Mouse (Mus musculus) ZHBTc4 (cell line): ENCODE measurements at regions not wholly inside any gene's neighbourhood (a gene's known extent, or its start where the extent isn't known, plus 50 kb on each side); places are given as distances from the start of the nearest gene placed in this dataset.
A peak's percentile ranks its signal among the peaks of the same experiment; 100 is the strongest.

ENCODE experiments used
- DNase-seq: peaks from one replicate; pipeline ENCODE4 v3.0.0-alpha.2; 2011; ENCODE audit warnings: low read depth, low spot score

DNA sequence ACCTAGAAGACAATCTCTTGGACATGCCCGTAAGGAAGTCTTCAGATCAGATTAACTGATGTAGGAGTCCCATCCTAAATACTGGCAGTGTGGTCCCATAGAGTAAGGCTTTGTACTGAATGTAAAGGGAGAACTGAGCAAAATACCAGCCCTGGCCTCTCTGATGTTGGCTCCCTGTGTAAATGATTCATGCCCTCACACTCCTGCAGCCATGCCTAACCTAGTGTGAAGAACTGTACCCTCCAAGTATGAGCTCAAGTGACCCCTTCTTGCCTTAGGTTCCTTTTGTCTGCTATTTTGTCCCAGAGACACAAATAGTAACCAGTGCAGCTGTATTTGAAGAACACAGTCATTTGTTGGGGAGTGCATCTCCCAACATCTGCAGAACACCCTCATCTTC, 342.4 kb upstream of the Cdh4 start:
- no peak for DNase-seq

DNA sequence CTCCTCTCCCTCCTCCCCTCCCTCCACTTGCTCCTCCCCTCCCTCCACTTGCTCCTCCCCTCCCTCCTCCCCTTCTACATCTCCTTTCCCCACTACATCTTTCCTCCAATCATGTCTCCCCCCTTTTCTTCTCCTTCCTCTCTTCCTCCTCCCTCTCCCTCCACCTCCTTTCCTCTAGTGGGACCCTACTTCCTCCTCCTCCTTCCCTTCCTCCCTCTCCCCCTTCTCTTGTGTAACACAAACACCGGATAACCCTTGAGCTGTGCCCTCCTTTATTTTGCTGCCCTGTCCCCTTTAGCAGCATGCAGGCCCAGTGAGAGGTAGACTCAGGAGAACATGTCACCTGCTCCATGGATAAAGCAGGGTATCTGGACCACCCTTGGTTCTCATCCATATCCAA, 339.1 kb upstream of the Cdh4 start:
- DNase-seq: no peak

DNA sequence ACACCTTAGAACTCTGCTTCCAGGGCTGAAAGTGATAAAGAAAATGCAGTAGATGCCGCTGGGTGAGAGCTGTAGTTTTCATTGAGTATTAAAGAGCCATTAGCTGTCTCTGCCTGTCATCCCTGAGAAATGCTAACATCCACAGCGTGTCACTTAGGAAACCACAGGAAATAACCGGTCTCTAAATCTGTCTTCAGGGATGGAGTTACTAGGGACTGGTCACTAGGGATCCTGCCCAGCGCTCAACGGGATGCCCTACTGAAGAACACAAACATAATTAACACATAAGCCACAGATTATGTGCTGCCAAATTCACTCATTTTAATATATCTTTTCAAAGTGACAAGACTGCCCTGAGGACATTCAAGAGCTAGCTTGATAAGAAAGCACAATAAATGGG, 329.3 kb upstream of the Cdh4 start:
- no peak for DNase-seq

- no peak for DNase-seq
Observed at GRCm38 (mm10) chr2:179128018-179128417, 314.2 kb upstream of the Cdh4 start.

DNA sequence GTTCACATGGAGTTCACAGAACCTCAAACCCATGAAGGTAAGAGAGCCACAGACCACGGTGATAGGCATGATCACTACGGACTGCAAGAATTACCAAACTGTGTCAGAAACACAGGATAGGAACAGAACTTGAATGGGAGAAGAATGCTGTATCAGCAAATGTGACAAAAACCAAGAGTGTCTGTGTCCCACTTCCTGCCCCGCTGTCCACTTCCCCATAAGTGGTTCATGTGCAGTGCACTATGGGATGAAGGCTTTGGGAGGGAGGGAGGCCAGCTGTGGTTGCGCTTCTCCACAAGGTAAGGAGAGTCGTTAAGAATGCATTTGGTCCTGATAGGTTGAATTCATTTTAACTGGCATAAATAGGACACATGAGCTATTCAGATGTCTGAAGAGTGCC, 313.8 kb upstream of the Cdh4 start:
- no peak for DNase-seq

- no peak for DNase-seq
Observed at GRCm38 (mm10) chr2:179131004-179131403, 311.2 kb upstream of the Cdh4 start.

DNA sequence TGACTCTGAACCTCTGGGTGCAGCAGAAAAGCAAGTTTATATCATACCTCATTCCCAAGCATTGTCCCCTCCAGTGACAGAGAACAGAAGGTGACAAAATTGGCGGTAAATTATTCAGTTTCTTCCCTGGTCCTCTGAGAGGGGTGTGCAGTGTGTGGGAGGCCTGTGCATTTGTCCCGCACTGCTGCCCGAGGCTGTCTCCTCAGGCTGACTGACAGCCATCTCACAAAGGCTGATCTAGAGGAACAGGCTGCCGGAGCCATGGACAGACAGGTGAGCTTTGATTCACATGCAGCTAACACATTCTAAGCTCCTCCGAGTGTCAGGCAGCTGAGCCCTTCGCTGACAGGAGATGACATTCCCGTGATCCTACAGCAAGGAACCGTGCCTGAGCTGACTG, 299.9 kb upstream of the Cdh4 start:
- DNase-seq: no peak

GRCm38 (mm10) chr2:179145726-179146125, 296.5 kb upstream of the Cdh4 start:
- no peak for DNase-seq

DNA sequence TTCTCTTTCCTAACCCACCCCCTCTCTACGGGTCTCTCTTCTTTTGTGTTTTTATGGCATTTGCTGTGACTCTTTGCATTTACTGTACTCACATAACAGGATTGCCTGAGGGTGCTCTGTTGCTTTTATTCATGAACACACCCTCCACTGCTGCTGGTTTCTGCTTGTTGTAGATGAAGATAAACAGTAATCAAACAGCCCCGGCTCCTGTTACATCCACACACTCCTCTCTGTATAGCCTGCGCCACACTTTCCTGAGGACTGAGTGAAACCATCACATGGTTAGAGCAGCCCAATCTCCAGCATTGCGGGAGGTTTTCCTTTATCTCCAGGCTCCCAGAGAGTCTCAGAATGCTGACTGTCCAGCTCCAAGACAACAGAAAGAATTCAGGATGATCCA, 296.0 kb upstream of the Cdh4 start:
- no peak for DNase-seq

- no peak for DNase-seq
Observed at GRCm38 (mm10) chr2:179148194-179148593, 294.0 kb upstream of the Cdh4 start.

DNA sequence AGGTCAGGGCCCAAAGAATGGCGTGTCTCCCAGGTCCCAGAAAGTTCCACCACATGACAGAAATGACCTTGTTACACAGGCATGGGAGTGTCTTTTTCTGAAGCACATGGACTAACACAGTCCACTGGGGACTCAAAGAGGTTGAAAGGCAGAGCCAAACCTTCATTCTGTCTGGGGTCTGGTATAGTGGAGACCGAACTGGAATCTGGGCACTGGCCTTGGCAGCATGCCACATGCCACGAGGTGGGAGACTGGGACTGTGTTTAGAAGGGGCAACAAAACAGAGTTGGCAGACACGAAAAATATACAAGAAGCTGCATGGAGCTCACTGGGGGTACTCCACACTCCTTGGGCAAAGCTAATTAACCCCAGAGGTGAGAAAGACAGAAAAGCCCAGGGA, 293.6 kb upstream of the Cdh4 start:
- no peak for DNase-seq

DNA sequence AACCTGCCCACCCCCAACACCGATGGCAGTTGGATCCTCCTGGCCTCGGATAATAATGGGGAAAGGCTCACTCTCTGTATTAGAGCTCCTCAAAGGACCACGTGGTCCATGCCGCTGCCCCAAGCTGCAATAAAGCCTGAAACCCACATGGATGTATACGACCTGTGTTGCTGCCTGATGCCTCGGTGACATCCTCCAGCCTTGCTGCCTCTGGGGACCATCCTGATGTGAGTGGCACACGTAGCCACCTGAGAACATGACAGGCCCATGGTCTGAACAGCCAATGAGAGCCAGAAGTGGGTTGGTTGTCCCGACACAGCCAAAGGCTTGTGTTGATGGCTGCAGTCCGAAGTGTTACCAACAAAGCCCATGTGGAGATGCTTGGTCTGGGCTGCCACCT, 283.4 kb upstream of the Cdh4 start:
- no peak for DNase-seq

GRCm38 (mm10) chr2:179163116-179163515, 279.1 kb upstream of the Cdh4 start:
- no peak for DNase-seq

GRCm38 (mm10) chr2:179170157-179170556, 272.1 kb upstream of the Cdh4 start:
- no peak for DNase-seq

- no peak for DNase-seq
Observed at GRCm38 (mm10) chr2:179170608-179171007, 271.6 kb upstream of the Cdh4 start.

GRCm38 (mm10) chr2:179176835-179177530, 265.2 kb upstream of the Cdh4 start:
- peak; percentile 46 for DNase-seq

GRCm38 (mm10) chr2:179181366-179181765, 260.9 kb upstream of the Cdh4 start:
- DNase-seq: no peak

- DNase-seq: no peak
Observed at GRCm38 (mm10) chr2:179182123-179182522, 260.1 kb upstream of the Cdh4 start.

DNA sequence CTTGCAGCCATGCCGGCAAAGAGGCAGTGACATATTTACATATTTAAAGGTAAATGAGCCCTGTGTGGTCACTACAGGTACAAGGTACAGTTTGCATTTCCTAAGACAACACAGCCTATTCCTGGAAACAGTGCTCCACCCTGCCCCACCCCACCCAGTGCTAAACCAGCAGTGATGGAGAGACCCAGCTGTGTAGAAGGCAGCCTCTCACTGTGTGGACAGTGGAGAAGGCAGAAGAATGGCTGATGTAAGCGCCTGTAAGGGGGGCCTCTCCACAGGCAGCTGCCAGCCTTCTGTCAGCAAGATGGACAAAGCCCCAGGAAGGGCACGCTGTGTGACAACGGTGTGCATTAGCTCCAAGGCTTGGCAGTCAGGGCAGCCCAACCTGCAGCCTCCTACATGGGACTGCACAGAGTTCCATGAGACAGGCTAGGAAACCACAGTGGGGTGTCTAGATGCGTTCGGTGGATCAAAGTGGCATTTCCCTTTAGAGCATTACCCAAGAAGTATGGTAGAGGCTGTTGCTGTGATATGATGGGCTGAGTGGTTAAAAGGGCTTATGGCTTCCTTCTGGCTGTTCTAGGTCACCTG, 249.2 kb upstream of the Cdh4 start:
- DNase-seq: peak; percentile 29

- peak; percentile 91 for DNase-seq
Observed at GRCm38 (mm10) chr2:179193507-179194160, 248.6 kb upstream of the Cdh4 start.

DNA sequence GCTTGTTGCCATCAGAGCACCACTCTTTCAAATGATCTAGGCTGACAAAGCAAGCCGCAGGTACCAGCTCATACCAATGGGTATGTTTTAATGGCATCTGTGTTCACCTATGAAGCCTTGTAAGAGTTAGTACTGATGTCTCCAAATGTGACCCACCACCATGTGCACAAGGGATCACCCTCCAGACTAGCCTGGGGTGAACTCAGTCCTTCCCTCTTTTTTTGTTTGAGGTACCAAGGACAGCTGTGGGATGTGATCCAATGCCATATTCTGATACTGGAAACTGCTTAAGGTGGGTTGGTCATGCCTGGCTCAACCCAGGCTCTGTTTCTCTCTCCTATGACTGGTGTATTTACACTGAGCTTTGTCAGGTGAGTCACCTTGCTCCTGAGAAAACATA, 244.8 kb upstream of the Cdh4 start:
- DNase-seq: no peak

DNA sequence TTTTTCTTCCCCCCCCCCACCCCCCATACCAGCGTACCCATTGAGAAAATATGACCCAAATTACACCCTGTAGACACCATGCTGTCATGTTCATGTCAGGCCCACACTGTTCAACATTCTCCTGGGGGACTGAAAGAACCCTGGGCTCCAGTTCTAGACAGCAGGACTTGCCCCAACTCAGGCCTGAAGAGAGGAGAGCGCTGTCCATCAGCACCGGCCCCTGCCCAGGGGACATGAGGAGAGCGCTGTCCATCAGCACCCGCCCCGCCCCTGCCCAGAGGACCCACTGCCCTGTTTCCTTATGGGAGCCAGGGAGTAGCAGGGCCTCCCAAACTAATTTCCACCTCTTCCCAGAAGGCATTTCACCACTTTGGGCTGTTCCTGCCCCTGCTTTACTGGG, 241.7 kb upstream of the Cdh4 start:
- peak; percentile 58 for DNase-seq

DNA sequence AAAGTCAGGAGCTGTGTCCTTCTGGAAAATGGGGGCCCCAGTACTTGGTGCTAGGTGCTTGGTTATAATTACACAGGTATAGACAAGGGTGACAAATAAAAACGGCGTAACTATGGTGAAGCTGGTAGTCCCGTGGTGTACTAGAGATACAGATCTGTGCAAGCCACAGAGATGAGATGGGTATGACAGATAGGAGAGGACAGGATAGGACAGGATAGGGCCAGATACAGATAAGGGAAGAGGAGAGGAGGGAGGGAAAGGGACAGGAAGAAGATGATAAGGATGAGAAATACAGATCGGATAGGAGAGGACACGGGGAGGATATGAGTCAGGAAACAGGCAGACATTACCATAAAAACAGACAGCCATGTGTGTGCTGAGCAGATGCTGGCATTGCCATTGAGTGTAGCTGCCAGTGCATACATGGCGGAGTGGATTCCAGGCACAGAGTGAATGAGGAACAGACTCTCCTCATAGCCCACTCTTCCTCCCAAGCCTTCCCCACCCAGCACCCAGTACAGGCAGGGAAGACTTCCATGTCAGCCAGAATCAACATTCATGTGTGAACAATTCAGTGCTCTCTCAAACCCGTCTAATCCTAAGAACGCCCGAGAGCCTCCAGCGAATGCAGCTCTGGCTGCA, 231.9 kb upstream of the Cdh4 start:
- no peak for DNase-seq
